Mouse (Mus musculus) frontal cortex, adult 2 months (tissue): ENCODE measurements around the gene Banf1. TPM values are rescaled to one million over a fixed set of nuclear protein-coding genes. Genes with fewer than 3 reads are reported as not detected.
"Not testable (repeated sequence)": the region's sequence is repeated elsewhere in the genome, so short reads cannot be mapped to it uniquely, and the experiment has no call there.

Experiments used
- DNase-seq, 2 experiments: peaks; one replicate each; pipeline ENCODE4 v3.0.0; 2022; ENCODE audit warnings: low spot score in 1 of 2; ENCODE audit errors: extremely low spot score in 1 of 2
- polyA plus RNA-seq: library from polyadenylated mRNA; depleted of rRNA; stranded (reverse); fragments of >200 nt; gene quantifications from 2 replicates; pipeline ENCODE4 v1.2.3, GENCODE M21; 2012; rRNA removed

Banf1 gene
- polyA plus RNA-seq: 95.2 and 99.8 TPM in 2 replicates

DNA sequence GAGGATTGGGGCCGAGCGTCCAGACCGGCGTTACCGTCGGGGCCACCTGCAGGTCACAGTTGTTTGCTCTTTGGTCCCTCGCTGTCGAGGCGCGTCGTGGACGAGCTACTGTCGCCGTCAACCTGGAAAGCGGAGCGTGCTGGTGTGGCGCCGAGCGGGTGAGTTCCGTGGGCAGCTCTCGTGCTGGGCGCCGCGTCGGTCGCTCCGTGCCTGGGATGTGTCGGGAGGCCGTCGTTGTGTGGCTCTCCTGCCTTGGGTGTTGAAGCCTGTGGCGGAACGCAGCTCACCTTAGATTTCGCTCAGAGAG, at the start of gene Banf1:
Gene Banf1 (minus strand): TSS at position 116 of the 307 bp plus-strand sequence.
- DNase-seq: no peak

DNA sequence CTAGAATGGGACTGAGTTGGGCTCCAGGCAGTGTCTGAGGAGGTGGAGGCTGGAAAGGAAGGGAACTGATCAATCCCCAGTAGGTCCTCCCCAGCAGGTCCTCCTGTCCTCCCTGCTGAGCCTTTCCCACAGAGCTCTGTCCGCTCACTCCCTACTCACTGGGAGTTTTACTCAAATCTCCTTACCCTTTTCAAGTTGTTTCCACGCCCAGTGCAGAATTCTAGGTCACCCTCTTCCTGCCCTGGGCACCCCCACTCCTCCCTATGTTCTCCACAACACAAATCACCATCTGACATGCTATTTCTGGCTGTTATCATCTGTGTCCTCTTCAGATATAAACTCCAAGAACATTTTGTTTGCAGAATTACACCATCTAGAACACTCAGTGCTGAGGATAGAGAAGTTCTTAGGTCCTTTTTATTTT, 47.6 kb upstream of the Banf1 start:
- DNase-seq: no peak

DNA sequence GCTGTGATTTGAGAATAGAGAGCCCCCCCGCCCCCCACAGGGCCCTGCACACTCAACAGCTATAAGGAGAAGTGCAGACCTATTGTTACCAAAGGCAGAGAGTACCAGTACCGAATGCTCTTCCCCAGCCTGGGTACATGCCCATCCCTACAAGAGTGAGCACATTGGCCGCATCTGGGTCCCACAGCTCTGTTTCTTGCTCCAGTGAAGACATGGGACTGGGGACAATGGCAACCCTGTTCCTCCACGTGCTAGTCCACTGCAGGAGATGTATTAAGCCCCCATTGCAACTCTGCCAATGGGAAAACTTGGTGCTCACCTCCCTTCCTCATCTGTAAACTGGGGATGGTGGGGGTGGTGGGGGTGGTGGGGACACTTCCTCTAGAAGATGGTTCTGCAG, 46.9 kb upstream of the Banf1 start:
- no peak for DNase-seq

GRCm38 (mm10) chr19:5411961-5412360, 45.0 kb upstream of the Banf1 start:
- DNase-seq: no peak

GRCm38 (mm10) chr19:5410641-5411040, 43.7 kb upstream of the Banf1 start:
- no peak for DNase-seq

DNA sequence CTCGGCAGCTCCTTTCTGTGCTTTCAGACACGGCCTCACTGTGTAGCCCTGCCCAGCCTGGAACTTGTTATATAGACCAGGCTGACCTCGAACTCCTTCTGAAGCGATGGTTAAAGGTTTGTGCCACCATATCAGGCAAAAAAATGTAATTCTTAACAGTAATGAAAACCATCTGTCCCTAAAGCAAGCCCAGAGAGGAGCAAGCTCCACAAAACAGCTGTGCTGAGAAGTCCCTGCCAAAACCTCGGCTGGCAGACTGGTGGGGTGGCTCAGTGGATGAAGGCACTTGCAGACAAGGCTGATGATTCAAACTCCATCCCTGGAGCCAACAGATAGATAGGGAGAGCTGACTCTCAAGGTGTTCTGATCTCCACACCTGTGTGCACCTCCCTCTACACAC, 42.1 kb upstream of the Banf1 start:
- DNase-seq: no peak

- no peak for DNase-seq
Measured at GRCm38 (mm10) chr19:5408057-5409001, 41.4 kb upstream of the Banf1 start.

DNA sequence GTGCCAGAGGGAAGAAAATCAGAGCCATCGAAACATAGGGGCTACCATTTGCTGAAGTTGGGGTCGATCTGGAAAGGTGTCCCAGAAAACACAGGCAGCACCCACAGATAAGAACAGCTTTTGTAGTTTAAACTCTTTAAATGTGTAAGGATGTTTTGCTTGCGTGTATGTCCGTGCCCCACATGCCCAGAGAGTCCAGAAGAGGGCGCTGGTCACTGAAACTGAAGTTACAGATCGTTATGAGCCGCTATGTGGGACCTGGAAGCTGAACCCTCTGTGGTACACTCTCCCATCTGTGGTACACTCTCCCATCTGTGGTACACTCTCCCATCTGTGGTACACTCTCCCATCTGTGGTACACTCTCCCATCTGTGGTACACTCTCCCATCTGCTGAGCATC, 40.2 kb upstream of the Banf1 start:
- DNase-seq: peak in 1 of 2 experiments; percentile 66

DNA sequence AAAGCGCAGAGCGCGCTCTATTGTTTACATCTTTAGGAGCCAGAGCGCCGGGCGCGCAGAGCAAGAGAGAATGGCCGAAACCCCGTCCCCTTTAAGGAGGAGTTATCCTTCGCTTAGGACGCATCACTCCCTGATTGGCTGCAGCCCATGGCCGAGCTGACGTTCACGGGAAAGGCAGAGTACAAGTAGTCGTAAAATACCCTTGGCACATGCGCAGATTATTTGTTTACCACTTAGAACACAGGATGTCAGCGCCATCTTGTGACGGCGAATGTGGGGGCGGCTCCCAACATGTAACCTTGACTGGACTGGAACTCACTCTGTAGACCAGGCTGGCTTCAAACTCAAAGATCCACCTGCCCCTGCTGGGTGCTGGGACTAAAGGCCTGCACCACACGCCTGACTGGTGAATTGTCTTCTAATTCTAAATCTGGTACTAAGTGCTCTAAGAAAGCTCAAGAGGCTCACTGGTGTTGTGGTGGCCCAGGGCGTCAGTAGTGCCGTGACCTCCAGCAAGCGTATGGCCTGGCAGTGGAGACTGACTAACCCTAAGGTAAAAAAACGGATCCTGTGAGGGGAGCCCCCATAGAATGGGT, 39.7 kb upstream of the Banf1 start:
- peak; percentile 48 to 57 for DNase-seq

DNA sequence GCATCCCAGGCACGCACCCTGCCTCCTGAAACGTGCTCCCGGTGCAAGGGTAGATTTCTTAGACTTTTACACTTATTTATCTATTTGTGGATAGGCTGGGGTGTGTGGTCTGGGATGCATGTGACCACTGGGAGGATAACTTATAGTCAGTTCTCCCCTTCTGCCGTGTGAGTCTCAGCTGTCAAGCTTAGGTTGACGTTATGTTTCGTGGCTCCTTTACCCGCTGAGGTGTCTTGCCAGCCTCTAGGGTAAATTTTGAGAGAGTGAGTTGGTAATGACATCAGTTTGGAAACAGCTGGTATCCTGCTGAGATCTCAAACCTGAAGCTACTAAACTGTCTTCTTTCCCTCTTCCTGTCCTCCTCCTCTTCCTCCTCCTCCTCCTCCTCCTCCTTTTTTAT, 39.0 kb upstream of the Banf1 start:
- DNase-seq: no peak

DNA sequence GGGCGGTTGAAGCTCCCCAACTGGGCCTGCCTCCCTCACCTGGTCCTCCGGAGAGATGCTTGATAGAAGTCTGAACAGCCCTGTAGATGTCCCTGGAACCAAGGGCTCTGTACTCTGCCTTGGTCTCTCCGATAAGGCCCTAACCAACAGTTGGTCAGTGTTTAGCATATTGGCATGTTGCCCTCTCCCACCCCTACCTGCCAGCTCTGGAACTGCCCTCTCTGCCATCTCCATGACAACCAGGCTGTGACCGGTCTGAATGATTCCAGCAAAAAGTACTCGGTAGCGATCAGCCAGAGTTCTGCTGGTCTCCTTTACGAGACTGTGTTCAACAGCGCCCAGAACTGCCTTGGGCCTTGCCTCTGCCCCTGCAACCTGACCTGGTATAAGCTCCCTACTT, 35.3 kb upstream of the Banf1 start, which contains the start of gene Tsga10ip:
Gene Tsga10ip (minus strand): TSS at position 234 of the 400 bp plus-strand sequence.
- DNase-seq: no peak

- DNase-seq: not testable (repeated sequence)
Measured at GRCm38 (mm10) chr19:5401073-5401472, 34.1 kb upstream of the Banf1 start.

DNA sequence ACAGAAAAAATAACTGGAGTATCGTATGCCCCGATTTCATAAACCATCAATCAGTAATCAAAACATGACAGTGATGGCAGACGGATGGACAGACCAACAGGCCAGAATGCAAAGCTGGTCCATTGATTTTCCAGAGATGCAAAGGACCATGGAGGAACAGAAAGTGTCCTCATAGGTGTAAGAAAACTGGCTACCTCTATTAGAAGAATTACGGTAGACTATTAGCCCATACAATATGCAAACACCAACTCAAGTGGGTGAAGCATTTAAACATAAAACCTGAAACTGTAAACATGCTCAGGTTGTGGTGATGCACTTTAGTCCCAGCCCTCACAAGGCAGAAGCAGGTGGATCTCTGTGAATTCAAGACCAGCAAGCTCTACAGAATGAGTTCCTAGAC, 28.4 kb upstream of the Banf1 start:
- no peak for DNase-seq

GRCm38 (mm10) chr19:5394168-5394567, 27.2 kb upstream of the Banf1 start:
- DNase-seq: no peak

DNA sequence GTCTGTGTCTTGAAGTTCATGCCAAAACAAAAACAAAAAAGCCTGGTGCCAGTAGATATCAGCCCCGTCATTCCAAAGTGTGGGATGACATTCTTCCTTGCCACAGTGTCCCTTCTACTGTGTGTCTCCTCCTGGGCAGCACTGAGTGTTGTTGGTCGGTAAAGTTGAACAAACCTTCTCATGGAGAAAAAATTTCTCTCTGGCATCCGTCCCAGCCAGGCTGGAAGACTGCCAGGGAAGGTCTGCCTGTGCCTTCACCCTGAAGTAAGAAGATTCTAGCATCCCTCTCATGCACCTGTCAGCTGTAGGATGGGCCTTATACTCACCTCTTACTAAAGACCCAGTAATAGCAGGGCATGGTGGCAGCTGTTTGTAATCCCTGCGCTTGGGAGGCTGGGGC, 25.9 kb upstream of the Banf1 start:
- no peak for DNase-seq

DNA sequence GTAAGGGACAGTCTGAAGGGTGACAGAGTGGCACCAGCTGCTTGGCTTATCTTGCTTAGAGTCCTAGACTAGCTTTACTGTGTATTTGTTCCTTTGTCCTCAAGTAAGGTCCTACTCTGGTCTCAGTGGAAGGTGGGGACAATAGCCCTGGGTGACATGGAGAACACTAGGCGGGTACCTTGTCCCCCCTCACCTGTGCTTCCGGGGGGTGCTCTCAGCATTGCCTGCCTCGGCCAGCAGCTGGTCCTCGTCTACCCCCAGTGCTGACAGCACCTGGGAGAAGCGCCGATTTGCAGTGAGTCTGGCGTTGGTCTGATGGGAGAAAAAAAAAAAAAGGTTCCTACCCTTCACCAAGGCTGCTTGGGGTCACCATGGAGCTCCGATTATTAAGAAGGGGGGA, 23.4 kb upstream of the Banf1 start:
- no peak for DNase-seq

DNA sequence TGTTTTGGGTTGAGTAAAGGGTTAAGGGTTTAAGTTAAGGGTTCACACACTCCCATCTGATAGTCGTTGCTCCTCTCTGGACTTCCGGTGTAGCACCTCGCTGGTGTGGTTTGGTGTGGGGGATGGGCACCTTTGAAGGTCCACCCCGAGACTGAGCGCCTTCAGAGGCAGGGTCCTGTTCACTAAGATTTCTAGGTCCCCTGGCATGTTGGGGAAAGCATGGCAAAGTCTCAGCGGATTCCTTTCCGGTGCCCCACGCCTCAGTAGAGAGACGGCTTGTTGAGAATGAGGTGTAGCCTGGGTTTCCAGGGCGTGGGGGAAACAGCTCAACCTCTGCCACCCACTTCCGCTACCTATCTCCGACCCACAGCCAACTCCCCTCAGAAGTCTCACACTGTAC, 22.7 kb upstream of the Banf1 start:
- DNase-seq: no peak

GRCm38 (mm10) chr19:5388588-5389242, 21.7 kb upstream of the Banf1 start, which contains the start of gene Sart1:
Gene Sart1, minus strand, starts transcription at chr19:5388703.
- DNase-seq: peak; percentile 95 to 97

DNA sequence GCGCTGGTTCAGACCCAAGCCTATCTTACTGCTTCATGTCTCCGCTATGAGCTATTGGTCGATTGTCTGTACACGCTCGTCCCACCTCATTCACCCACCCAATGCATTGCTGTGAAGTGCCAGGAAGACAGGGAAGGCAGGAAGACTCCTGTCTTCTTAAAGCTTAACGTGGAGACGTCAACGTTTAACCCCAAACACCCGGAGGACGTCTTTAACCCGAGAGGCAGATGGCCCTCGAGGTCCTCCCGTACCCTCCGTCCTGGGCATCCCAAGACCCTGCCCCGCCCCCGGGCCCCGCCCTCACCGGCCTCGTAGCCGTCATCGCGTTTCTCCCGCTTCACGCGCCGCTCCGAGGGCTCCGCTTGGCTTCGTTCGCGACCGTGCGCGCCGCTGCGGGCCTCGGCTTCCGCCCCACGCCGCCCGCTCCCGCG, 21.1 kb upstream of the Banf1 start:
- DNase-seq: no peak

DNA sequence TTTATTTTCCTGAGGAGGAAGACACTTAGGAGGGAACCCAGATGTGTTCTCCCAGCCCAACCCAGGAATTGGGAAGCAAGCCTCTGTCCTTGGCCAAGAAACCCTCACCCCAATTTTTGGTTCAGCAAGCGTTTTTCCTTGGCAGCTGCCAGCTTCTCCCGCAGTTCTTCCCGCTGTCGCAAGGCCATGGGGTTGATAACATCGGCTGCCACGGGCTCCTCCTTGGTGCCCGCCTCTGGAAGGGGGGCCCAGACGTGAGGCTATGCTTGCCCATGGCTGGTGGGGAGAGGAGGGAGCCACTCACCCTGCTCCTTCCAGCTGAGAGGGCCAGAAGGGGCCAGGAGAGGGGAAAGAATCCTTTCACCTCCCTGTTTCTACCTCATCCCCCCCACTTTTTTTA, 17.7 kb upstream of the Banf1 start:
- no peak for DNase-seq

- DNase-seq: no peak
Measured at GRCm38 (mm10) chr19:5383326-5383725, 16.4 kb upstream of the Banf1 start.
